In the genomic region with DNA sequence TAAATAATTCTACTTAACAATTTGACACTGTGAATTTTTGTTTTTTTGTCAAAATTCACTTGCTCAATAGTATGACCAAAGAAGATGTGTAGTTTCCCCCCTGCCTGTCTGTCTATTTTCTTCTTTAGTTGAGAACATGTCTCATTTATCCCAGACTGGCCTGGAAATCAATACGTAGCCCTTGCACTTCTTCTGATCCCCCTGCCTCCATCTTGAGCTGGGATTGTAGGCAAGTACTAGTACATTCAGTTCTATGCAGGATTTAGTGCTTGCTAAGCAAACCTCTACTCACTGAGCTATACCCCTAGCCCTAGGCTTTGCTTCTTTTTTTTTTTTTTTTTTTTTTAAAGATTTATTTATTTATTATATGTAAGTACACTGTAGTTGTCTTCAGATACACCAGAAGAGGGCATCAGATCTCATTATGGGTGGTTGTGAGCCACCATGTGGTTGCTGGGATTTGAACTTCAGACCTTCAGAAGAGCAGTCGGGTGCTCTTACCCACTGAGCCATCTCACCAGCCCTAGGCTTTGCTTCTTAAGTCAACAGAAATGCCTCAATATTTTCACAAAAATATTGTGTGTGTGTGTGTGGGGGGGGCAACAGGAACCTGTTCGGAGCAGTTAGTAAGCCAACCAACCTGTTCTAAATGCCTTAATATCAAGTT, we compare ENCODE assay signal across 7 mouse cellular contexts. TPM values are rescaled to one million over a fixed set of nuclear protein-coding genes. Genes with fewer than 3 reads are reported as not detected.
DNase-seq lines count a peak whose midpoint lies in the region; ATAC-seq lines count a peak whose summit lies in the region.
"Not testable (repeated sequence)": the region's sequence is repeated elsewhere in the genome, so short reads cannot be mapped to it uniquely, and the experiment has no call there.

No protein-coding gene starts in this region.

- not testable (repeated sequence) for H3K27ac ChIP-seq in embryonic facial prominence, embryonic 12.5 days; forebrain, embryonic 16.5 days (ENCODE audit: low read length); kidney, embryonic 14.5 days (ENCODE audit: low read depth, low read length); limb, embryonic 15.5 days; midbrain, embryonic 12.5 days (replicated peaks); stomach, embryonic 14.5 days (ENCODE audit: low read length)
- H3K27ac ChIP-seq in hindbrain, embryonic 10.5 days, result 0 out of 2 replicates have a peak overlapping the region, but pooled peaks have one; percentile 95

- peaks cover 17% of the 10 kb centered on the region for H3K4me1 ChIP-seq in embryonic facial prominence, embryonic 12.5 days
- peaks cover 25% of the 10 kb centered on the region for H3K4me1 ChIP-seq in forebrain, embryonic 16.5 days (replicated peaks; ENCODE audit: control insufficient read depth, insufficient read depth, low read length)
- H3K4me1 ChIP-seq in hindbrain, embryonic 10.5 days (replicated peaks), result peaks cover 37% of the 10 kb centered on the region
- peaks cover 17% of the 10 kb centered on the region for H3K4me1 ChIP-seq in kidney, embryonic 14.5 days (ENCODE audit: control insufficient read depth, insufficient read depth, low read length)
- H3K4me1 ChIP-seq in limb, embryonic 15.5 days, result peaks cover 22% of the 10 kb centered on the region
- H3K4me1 ChIP-seq in midbrain, embryonic 12.5 days, result peaks cover 28% of the 10 kb centered on the region
- H3K4me1 ChIP-seq in stomach, embryonic 14.5 days (ENCODE audit: control insufficient read depth, insufficient read depth, low read length), result not testable (repeated sequence)

- ATAC-seq in embryonic facial prominence, embryonic 12.5 days (ENCODE audit: insufficient number of reproducible peaks, insufficient read depth, low FRiP score, low TSS enrichment); forebrain, embryonic 16.5 days; kidney, embryonic 14.5 days (ENCODE audit: low FRiP score, low TSS enrichment); limb, embryonic 15.5 days (ENCODE audit: insufficient number of reproducible peaks, low FRiP score, low TSS enrichment, low read depth); midbrain, embryonic 12.5 days (ENCODE audit: low FRiP score, low read depth); stomach, embryonic 14.5 days (ENCODE audit: insufficient number of reproducible peaks, insufficient read depth, low FRiP score, low read depth): not testable (repeated sequence)

- not testable (repeated sequence) for H3K9me3 ChIP-seq in embryonic facial prominence, embryonic 12.5 days; forebrain, embryonic 16.5 days (ENCODE audit: control insufficient read depth, low read length); hindbrain, embryonic 10.5 days; kidney, embryonic 14.5 days (ENCODE audit: control insufficient read depth, low read length); limb, embryonic 15.5 days; midbrain, embryonic 12.5 days; stomach, embryonic 14.5 days (ENCODE audit: control insufficient read depth, low read depth, low read length)

- DNase-seq in hindbrain, embryonic 10.5 days (ENCODE audit: low spot score), result not testable (repeated sequence)

- H3K36me3 ChIP-seq in embryonic facial prominence, embryonic 12.5 days; forebrain, embryonic 16.5 days (ENCODE audit: control insufficient read depth, insufficient read depth); kidney, embryonic 14.5 days (ENCODE audit: control insufficient read depth, insufficient read depth, low read length); limb, embryonic 15.5 days; midbrain, embryonic 12.5 days; stomach, embryonic 14.5 days (ENCODE audit: control insufficient read depth, insufficient read depth, low read length): not testable (repeated sequence)
- H3K36me3 ChIP-seq in hindbrain, embryonic 10.5 days, result peaks cover 13% of the 10 kb centered on the region

- H3K4me2 ChIP-seq in embryonic facial prominence, embryonic 12.5 days (replicated peaks), result peak overlapping the region; percentile 73
- peak overlapping the region; percentile 87 for H3K4me2 ChIP-seq in forebrain, embryonic 16.5 days (ENCODE audit: low read length)
- H3K4me2 ChIP-seq in kidney, embryonic 14.5 days (replicated peaks; ENCODE audit: low read depth, low read length), result peak overlapping the region; percentile 76
- H3K4me2 ChIP-seq in limb, embryonic 15.5 days, result peak overlapping the region; percentile 67
- peak overlapping the region; percentile 82 for H3K4me2 ChIP-seq in midbrain, embryonic 12.5 days (replicated peaks)
- peak overlapping the region; percentile 75; the same call in 1 of the 2 replicates for H3K4me2 ChIP-seq in stomach, embryonic 14.5 days (replicated peaks; ENCODE audit: low read depth, low read length)

- H3K27me3 ChIP-seq in embryonic facial prominence, embryonic 12.5 days; forebrain, embryonic 16.5 days (replicated peaks; ENCODE audit: control insufficient read depth, insufficient read depth, low read length); hindbrain, embryonic 10.5 days (ENCODE audit: insufficient read depth, poor library complexity, severe bottlenecking); kidney, embryonic 14.5 days (ENCODE audit: control insufficient read depth, insufficient read depth, low read length); limb, embryonic 15.5 days; midbrain, embryonic 12.5 days; stomach, embryonic 14.5 days (ENCODE audit: control insufficient read depth, insufficient read depth, low read length): not testable (repeated sequence)

- not testable (repeated sequence) for H3K4me3 ChIP-seq in embryonic facial prominence, embryonic 12.5 days
- H3K4me3 ChIP-seq in forebrain, embryonic 16.5 days (replicated peaks; ENCODE audit: low read length), result peak overlapping the region; percentile 61
- peak overlapping the region; percentile 89 for H3K4me3 ChIP-seq in hindbrain, embryonic 10.5 days
- peak overlapping the region; percentile 53; the same call in 1 of the 2 replicates for H3K4me3 ChIP-seq in kidney, embryonic 14.5 days (ENCODE audit: low read length)
- peak overlapping the region; percentile 71; the same call in 1 of the 2 replicates for H3K4me3 ChIP-seq in limb, embryonic 15.5 days
- peak overlapping the region; percentile 82 for H3K4me3 ChIP-seq in midbrain, embryonic 12.5 days
- H3K4me3 ChIP-seq in stomach, embryonic 14.5 days (ENCODE audit: low read depth, low read length), result peak overlapping the region; percentile 63; the same call in 1 of the 2 replicates

- WGBS in embryonic facial prominence, embryonic 12.5 days, result 74% methylated on average over 3 of the region's 3 CpGs
- WGBS in forebrain, embryonic 16.5 days, result 78% methylated on average over 3 of the region's 3 CpGs
- 81% methylated on average over 3 of the region's 3 CpGs for WGBS in hindbrain, embryonic 10.5 days
- WGBS in kidney, embryonic 14.5 days, result 82% methylated on average over 3 of the region's 3 CpGs
- WGBS in limb, embryonic 15.5 days, result 77% methylated on average over 3 of the region's 3 CpGs
- WGBS in midbrain, embryonic 12.5 days, result 85% methylated on average over 3 of the region's 3 CpGs
- WGBS in stomach, embryonic 14.5 days, result 63% methylated on average over 3 of the region's 3 CpGs

- not testable (repeated sequence) for H3K9ac ChIP-seq in embryonic facial prominence, embryonic 12.5 days; kidney, embryonic 14.5 days (ENCODE audit: low read depth, low read length); limb, embryonic 15.5 days; stomach, embryonic 14.5 days (replicated peaks; ENCODE audit: low read depth, low read length)
- H3K9ac ChIP-seq in forebrain, embryonic 16.5 days (replicated peaks; ENCODE audit: low read depth, low read length), result peak overlapping the region; percentile 80; the same call in 1 of the 2 replicates
- H3K9ac ChIP-seq in midbrain, embryonic 12.5 days (replicated peaks), result 0 out of 2 replicates have a peak overlapping the region, but pooled peaks have one; percentile 86

RNA-seq across cellular contexts. Expression of gene Arl3, which starts 1.7 kb away (rescaled TPM):
- 191 TPM in 2 replicates for polyA plus RNA-seq in embryonic facial prominence, embryonic 12.5 days (2016; fragmentation: Nextera tagmentation; extraction: Ambion mirVana)
- 226 and 246 TPM in 2 replicates for polyA plus RNA-seq in forebrain, embryonic 16.5 days (2015; fragmentation: Nextera tagmentation; extraction: Ambion mirVana)
- 203 and 209 TPM in 2 replicates for polyA plus RNA-seq in hindbrain, embryonic 10.5 days (2016; fragmentation: Nextera tagmentation; extraction: Ambion mirVana)
- polyA plus RNA-seq in kidney, embryonic 14.5 days (2014; fragmentation: Nextera tagmentation; extraction: Ambion mirVana), result 98.3 and 182 TPM in 2 replicates
- 127 and 138 TPM in 2 replicates for polyA plus RNA-seq in limb, embryonic 15.5 days (2015; fragmentation: Nextera tagmentation; extraction: Ambion mirVana)
- polyA plus RNA-seq in midbrain, embryonic 12.5 days (2016; fragmentation: Nextera tagmentation; extraction: Ambion mirVana), result 201 and 208 TPM in 2 replicates
- polyA plus RNA-seq in stomach, embryonic 14.5 days (2014; fragmentation: Nextera tagmentation; extraction: Ambion mirVana), result 89.4 and 98.7 TPM in 2 replicates

RNA-seq across cellular contexts. Expression of gene Sfxn2, which starts 1.8 kb away (rescaled TPM):
- 23.4 and 23.6 TPM in 2 replicates for polyA plus RNA-seq in embryonic facial prominence, embryonic 12.5 days (2016; fragmentation: Nextera tagmentation; extraction: Ambion mirVana)
- polyA plus RNA-seq in forebrain, embryonic 16.5 days (2015; fragmentation: Nextera tagmentation; extraction: Ambion mirVana), result 14.3 and 14.8 TPM in 2 replicates
- polyA plus RNA-seq in hindbrain, embryonic 10.5 days (2016; fragmentation: Nextera tagmentation; extraction: Ambion mirVana), result 12.9 and 17.9 TPM in 2 replicates
- polyA plus RNA-seq in kidney, embryonic 14.5 days (2014; fragmentation: Nextera tagmentation; extraction: Ambion mirVana), result 18.1 and 25.1 TPM in 2 replicates
- 22.3 and 23.5 TPM in 2 replicates for polyA plus RNA-seq in limb, embryonic 15.5 days (2015; fragmentation: Nextera tagmentation; extraction: Ambion mirVana)
- polyA plus RNA-seq in midbrain, embryonic 12.5 days (2016; fragmentation: Nextera tagmentation; extraction: Ambion mirVana), result 11.9 and 14.2 TPM in 2 replicates
- polyA plus RNA-seq in stomach, embryonic 14.5 days (2014; fragmentation: Nextera tagmentation; extraction: Ambion mirVana), result 19.3 and 20.8 TPM in 2 replicates

RNA-seq across cellular contexts. Expression of gene Wbp1l, which starts 27.5 kb away (rescaled TPM):
- polyA plus RNA-seq in embryonic facial prominence, embryonic 12.5 days (2016; fragmentation: Nextera tagmentation; extraction: Ambion mirVana), result 52.5 and 54.1 TPM in 2 replicates
- polyA plus RNA-seq in forebrain, embryonic 16.5 days (2015; fragmentation: Nextera tagmentation; extraction: Ambion mirVana), result 39.1 and 41.3 TPM in 2 replicates
- polyA plus RNA-seq in hindbrain, embryonic 10.5 days (2016; fragmentation: Nextera tagmentation; extraction: Ambion mirVana), result 48.2 and 54.4 TPM in 2 replicates
- 26.2 and 46.1 TPM in 2 replicates for polyA plus RNA-seq in kidney, embryonic 14.5 days (2014; fragmentation: Nextera tagmentation; extraction: Ambion mirVana)
- polyA plus RNA-seq in limb, embryonic 15.5 days (2015; fragmentation: Nextera tagmentation; extraction: Ambion mirVana), result 53.4 and 59.3 TPM in 2 replicates
- 47.6 and 51.5 TPM in 2 replicates for polyA plus RNA-seq in midbrain, embryonic 12.5 days (2016; fragmentation: Nextera tagmentation; extraction: Ambion mirVana)
- 35.7 and 37.0 TPM in 2 replicates for polyA plus RNA-seq in stomach, embryonic 14.5 days (2014; fragmentation: Nextera tagmentation; extraction: Ambion mirVana)
